Mouse (Mus musculus) embryonic fibroblast, embryonic 13.5 days (primary cell): Measurements from ENCODE around the gene Map3k1. TPM values are rescaled to one million over a fixed set of nuclear protein-coding genes. Genes with fewer than 3 reads are reported as not detected.
"Not testable (repeated sequence)": the region's sequence is repeated elsewhere in the genome, so short reads cannot be mapped to it uniquely, and the experiment has no call there.

Experiments used
- H3K27ac ChIP-seq: 2 replicates; pipeline ENCODE4 v1.5.1; 2012; ENCODE audit warnings: low read length, control low read depth, inconsistent platforms; ENCODE audit not compliant: insufficient read depth
- H3K4me1 ChIP-seq: 2 replicates; pipeline ENCODE4 v1.6.1; 2011; ENCODE audit warnings: low read length; ENCODE audit not compliant: control insufficient read depth, insufficient read depth
- H3K4me3 ChIP-seq: 2 replicates; pipeline ENCODE4 v1.5.1; 2011; ENCODE audit warnings: mild to moderate bottlenecking, control low read depth, low read length; ENCODE audit not compliant: insufficient read depth
- CTCF ChIP-seq: IDR thresholded peaks from 2 replicates; pipeline ENCODE4 v1.5.1; 2011; ENCODE audit warnings: mild to moderate bottlenecking, control low read depth, low read length, moderate library complexity, borderline replicate concordance; ENCODE audit not compliant: insufficient read depth
- POLR2A ChIP-seq: IDR thresholded peaks from 2 replicates; pipeline ENCODE4 v1.6.1; 2011; ENCODE audit warnings: low read depth, mild to moderate bottlenecking, control low read depth, low read length, moderate library complexity
- polyA plus RNA-seq: library from polyadenylated mRNA; stranded (reverse); fragments of >200 nt; gene quantifications from 2 replicates; pipeline ENCODE4 v1.2.4, GENCODE M21; 2011; ENCODE audit warnings: low read depth; ENCODE audit not compliant: missing spikeins, insufficient read length

Gene Map3k1
- polyA plus RNA-seq, 1 experiment, result 7.0 TPM

- Histone ChIP-seq H3K4me1 (0 out of 2 replicates have a peak, but pooled peaks cover 2% of the 10 kb centered on the region), H3K4me3 (no peak overlapping the region), H3K27ac (no peak overlapping the region)
- no peak for TF ChIP-seq CTCF
- no peak for TF ChIP-seq POLR2A
Measured at GRCm38 (mm10) chr13:111744233-111745000, 64.4 kb downstream of the Map3k1 start.

- H3K4me1 ChIP-seq, result 0 out of 2 replicates have a peak, but pooled peaks cover 2% of the 10 kb centered on the region
- H3K4me3 ChIP-seq, result no peak overlapping the region
- no peak for TF ChIP-seq CTCF
- no peak for TF ChIP-seq POLR2A
- no peak overlapping the region for H3K27ac ChIP-seq
Measured at GRCm38 (mm10) chr13:111741991-111742615, 66.7 kb downstream of the Map3k1 start.

GRCm38 (mm10) chr13:111741204-111741990 is 67.4 kb downstream of the Map3k1 start:
- H3K4me1 ChIP-seq, result 0 out of 2 replicates have a peak, but pooled peaks cover 2% of the 10 kb centered on the region
- no peak overlapping the region for H3K27ac ChIP-seq
- H3K4me3 ChIP-seq, result no peak overlapping the region
- TF ChIP-seq POLR2A, result no peak
- TF ChIP-seq CTCF, result no peak

GRCm38 (mm10) chr13:111726898-111727297 is 81.9 kb downstream of the Map3k1 start:
- no peaks in the 10 kb centered on the region; the same call in 1 of the 2 replicates for H3K4me1 ChIP-seq
- no peak for TF ChIP-seq CTCF
- TF ChIP-seq POLR2A, result no peak
- no peak overlapping the region for H3K27ac ChIP-seq
- no peak overlapping the region for H3K4me3 ChIP-seq

DNA sequence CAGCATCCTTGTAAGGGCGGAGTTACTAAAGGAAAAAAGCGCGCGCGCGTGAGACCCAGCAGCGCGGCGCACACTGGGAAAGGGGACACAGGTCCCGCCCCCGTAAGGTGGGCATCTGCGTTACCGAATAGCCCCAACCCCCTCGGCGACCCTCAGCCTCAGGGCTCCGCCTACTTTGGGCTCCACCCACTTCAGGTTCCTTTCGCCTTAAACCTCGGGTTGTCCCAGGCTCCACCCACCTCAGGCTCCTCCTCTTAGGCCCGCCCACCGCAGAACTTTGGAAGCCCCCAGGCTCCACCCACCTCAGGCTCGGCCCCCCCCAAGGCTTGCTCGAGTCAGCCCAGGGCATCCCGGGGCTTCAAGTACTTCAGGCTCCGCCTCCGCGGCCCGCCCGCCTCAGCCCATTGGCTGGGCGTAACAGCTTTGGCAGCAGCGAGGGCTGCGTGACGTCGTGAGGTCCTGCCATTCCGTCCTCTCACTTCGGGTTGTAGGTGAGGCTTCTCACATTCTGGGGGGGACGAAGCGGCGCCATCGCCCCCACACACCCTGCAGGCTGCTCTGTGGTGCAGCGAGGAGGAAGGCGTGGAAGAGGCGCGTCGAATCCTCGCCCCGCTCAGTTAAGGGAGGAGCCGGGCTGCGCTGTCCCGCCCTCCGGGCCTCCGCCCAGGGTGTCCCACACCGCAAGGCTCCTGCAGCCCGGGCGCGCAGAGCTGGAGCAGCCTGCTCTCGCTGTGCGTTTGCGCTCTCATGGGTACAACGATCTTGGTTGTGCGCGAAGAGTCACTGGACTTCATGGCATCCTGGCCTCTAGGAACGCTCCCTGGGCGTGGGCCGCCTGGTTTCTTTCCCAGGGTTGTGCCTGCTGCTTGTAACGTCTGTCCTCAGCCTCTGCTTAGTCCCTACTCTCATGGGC is 83.4 kb downstream of the Map3k1 start:
- peak overlapping the region; percentile 45 for H3K27ac ChIP-seq
- no peaks in the 10 kb centered on the region; the same call in 1 of the 2 replicates for H3K4me1 ChIP-seq
- TF ChIP-seq CTCF (no peak), POLR2A (peak; percentile 89)
- peak overlapping the region; percentile 84 for H3K4me3 ChIP-seq

DNA sequence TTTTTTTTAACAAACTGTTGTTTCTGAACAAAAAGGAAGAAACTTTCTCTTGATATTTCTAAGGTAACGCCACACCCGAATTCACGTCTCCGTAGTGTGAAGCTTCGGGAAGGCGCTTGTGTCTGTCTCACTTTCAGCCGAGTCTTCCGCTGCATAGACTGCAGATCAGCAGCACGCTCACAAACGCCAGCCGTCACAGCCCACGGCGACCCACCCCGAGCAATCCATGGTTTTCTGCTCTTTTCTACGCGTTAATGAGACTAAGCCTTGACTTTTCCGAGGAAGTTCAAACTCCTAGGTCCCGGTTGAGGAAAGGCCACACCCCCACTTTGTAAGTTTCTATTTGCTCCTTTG is 84.0 kb downstream of the Map3k1 start:
- H3K27ac ChIP-seq, result 0 out of 2 replicates have a peak overlapping the region, but pooled peaks have one; percentile 3

DNA sequence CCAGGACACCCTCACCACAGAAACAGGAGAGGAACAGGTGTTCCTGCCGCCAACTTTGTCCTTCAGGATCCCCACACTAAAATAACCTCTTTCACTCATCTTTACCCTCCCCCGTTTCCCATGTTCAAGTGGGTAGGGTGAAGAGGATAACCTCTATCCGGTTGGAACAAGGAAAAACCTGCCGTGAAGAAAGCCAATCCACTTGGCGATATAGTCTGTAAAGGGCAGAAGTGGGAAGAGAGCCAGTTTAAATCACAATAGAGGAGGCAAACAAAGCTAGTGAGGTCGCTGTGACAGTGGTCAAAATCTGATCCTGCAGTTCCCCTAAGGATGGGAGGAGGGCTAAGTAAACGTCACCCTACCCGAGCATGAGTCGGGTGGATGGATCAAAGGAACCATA is 89.1 kb downstream of the Map3k1 start:
- Histone ChIP-seq H3K27ac (no peak overlapping the region), H3K4me3 (no peak overlapping the region), H3K4me1 (no peaks in the 10 kb centered on the region; the same call in 1 of the 2 replicates)
- TF ChIP-seq POLR2A, result no peak
- no peak for TF ChIP-seq CTCF

More for the DNA sequence above, 84.0 kb downstream of the Map3k1 start:
- TF ChIP-seq POLR2A (peak; percentile 58), CTCF (no peak)
- peak overlapping the region; percentile 84 for H3K4me3 ChIP-seq
- H3K4me1 ChIP-seq, result no peaks in the 10 kb centered on the region; the same call in 1 of the 2 replicates

DNA sequence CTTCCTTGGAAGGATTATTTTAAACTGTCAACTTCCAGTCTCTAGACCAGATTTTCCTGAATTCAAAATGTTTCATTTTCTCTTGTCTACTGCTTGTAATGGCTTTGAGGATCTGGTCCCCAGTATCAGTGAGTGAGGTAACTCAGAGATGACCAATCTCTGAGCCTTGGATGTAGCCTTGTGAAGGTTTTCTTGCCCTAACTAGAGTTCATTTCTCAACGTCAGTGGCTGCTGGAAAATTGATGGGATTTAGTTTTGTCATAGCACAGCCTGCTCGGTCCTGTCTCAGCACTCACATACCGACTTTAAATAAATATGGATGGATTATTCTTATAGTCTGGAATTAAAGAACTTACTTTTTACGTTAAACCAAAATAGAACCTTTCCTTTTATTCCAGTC is 98.3 kb downstream of the Map3k1 start:
- H3K4me1 ChIP-seq, result no peaks in the 10 kb centered on the region
- no peak for TF ChIP-seq POLR2A
- TF ChIP-seq CTCF, result no peak
- H3K27ac ChIP-seq, result no peak overlapping the region
- no peak overlapping the region for H3K4me3 ChIP-seq

DNA sequence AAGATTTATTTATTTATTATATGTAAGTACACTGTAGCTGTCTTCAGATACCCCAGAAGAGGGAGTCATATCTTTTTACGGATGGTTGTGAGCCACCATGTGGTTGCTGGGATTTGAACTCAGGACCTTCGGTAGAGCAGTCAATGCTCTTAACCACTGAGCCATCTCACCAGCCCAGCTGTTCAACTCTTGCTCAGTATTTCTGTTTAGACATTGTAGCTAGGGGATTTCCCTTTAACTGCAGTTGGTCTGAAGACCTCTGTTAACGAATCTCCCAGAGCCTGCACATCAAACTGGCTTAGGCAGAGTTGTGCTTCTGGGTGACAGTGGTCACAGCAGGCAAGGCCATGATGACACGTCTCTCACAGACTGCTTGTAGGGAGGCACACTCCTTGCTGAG is 104.8 kb downstream of the Map3k1 start:
- H3K27ac ChIP-seq, H3K4me1 ChIP-seq, H3K4me3 ChIP-seq: not testable (repeated sequence)

- no peak overlapping the region for H3K4me3 ChIP-seq
- no peaks in the 10 kb centered on the region for H3K4me1 ChIP-seq
- TF ChIP-seq POLR2A, result no peak
- TF ChIP-seq CTCF, result no peak
- H3K27ac ChIP-seq, result no peak overlapping the region
Measured at GRCm38 (mm10) chr13:111703396-111703795, 105.4 kb downstream of the Map3k1 start.

Other genes starting within 250 kb of the Map3k1 start
- gene Gm10198, start 216.2 kb downstream of the Map3k1 start, polyA plus RNA-seq, result not detected in 2 replicates
- gene Mier3, start 128.0 kb downstream of the Map3k1 start, polyA plus RNA-seq, result 32.3 and 36.1 TPM in 2 replicates